Mouse (Mus musculus): ENCODE measurements around the gene Kdm3a.

The Kdm3a gene

GRCm38 (mm10) chr6:71632829-71633662 is at the start of gene Kdm3a:
TSS of gene Kdm3a (minus strand) at chr6:71632990.
- DNase-seq (ENCODE audit: low spot score in 2 of 2), result peak; percentile 98

GRCm38 (mm10) chr6:71678891-71679290 is 46.1 kb upstream of the Kdm3a start:
- no peak for DNase-seq (ENCODE audit: low spot score in 2 of 2)

GRCm38 (mm10) chr6:71673166-71673565 is 40.4 kb upstream of the Kdm3a start:
- no peak for DNase-seq (ENCODE audit: low spot score in 2 of 2)

- no peak for DNase-seq (ENCODE audit: low spot score in 2 of 2)
Measured at GRCm38 (mm10) chr6:71664511-71664910, 31.7 kb upstream of the Kdm3a start.

GRCm38 (mm10) chr6:71658290-71658689 is 25.5 kb upstream of the Kdm3a start:
- DNase-seq (ENCODE audit: low spot score in 2 of 2), result no peak

- no peak for DNase-seq (ENCODE audit: low spot score in 2 of 2)
Measured at GRCm38 (mm10) chr6:71655835-71656234, 23.0 kb upstream of the Kdm3a start.

DNA sequence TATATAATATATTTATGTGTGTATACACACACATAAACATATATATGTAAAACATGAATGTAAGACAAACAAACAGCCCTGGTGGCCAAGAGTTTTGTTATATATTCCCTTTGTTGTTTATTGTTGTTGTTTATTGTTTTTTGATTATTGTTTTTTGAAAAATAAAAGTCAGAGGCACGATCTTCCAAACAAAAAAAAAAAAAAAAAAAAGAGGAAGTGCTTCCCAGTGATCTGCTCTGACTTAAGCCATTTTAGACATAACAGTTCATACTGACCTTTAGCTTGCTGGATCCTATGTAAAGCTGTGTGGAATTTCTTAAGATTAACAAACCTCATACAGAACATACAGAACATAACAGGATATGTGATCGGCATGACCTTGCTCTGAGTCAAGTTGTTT is 19.1 kb upstream of the Kdm3a start:
- no peak for DNase-seq (ENCODE audit: low spot score in 2 of 2)

- no peak for DNase-seq (ENCODE audit: low spot score in 2 of 2)
Measured at GRCm38 (mm10) chr6:71632486-71632828, 333 bp downstream of the Kdm3a start.

DNA sequence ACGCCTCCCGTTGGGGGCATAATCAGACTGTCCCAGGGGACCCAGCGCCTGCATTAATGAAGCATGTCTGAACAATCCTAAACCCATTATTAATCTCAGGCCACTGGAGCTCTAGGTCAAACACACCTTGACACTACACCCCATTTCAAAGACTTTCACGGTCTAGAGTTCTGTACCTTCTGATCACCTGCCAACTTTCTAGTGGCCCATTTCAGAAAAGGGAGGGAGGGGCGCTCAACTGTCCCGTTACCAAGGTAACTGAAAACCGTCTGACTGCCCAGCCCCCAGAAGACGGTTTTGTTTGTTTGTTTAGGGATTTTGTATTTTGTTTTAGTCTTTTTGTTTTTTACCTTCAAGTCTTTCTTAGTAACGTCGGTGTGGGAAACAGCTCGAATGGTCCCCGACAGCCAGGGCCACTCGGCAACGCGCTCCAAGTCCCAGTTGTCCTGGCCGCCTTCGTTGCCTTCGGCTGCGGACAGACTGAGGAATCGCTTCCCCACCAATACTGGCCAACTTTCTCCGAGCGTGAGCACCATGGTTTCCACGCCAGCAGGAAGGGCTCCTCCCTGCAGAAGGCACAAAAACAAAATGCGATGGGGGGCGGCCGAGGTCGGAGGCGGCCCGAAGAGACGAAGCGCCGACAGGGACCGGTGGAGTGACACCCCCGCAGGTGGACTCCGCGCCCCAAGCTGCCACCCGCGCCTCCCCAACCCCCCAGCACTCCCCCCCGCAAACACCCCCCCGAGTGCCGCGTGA is 906 bp downstream of the Kdm3a start:
- peak; percentile 44 to 65 for DNase-seq (ENCODE audit: low spot score in 2 of 2)

DNA sequence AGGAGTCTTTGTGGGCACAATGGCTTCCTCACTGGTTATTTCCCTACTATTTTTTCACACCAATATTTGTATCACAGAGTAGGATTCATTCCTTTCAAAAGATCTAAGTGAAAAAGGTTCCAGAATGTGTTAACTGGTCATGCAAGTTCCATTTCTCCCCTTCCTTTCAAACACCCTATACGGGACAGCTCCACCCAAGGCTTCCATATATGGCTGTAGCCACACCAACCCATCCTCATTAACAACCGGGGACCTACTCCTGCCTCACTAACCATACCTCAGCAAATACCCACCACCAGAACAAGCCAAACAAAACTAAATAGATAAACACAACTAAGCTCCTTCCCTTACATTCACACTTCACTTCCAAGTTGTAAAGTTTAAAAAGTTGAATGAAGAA is 1.6 kb downstream of the Kdm3a start:
- DNase-seq (ENCODE audit: low spot score in 2 of 2), result no peak

DNA sequence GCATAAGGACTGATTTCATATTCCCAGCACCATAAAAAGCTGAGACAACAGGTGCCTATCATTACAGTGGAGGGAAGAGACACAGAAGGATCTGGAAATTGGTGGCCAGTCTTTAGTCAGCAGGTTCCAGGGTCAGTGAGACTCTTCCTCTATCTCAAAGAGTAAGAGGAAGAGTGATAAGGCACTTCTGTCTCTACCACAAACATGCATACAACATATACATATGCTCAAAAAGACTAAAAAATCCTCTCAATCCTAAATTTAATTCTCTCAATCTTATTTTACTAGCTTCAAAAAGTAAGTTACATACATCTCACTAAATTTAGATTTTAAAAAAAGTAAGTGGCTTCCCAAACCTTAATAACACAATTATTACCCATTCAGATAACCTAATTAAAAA is 5.5 kb downstream of the Kdm3a start:
- DNase-seq (ENCODE audit: low spot score in 2 of 2), result no peak

- no peak for DNase-seq (ENCODE audit: low spot score in 2 of 2)
Measured at GRCm38 (mm10) chr6:71625984-71626383, 6.8 kb downstream of the Kdm3a start.

GRCm38 (mm10) chr6:71624723-71625122 is 8.1 kb downstream of the Kdm3a start:
- no peak for DNase-seq (ENCODE audit: low spot score in 2 of 2)

GRCm38 (mm10) chr6:71621981-71622380 is 10.8 kb downstream of the Kdm3a start:
- no peak for DNase-seq (ENCODE audit: low spot score in 2 of 2)

DNA sequence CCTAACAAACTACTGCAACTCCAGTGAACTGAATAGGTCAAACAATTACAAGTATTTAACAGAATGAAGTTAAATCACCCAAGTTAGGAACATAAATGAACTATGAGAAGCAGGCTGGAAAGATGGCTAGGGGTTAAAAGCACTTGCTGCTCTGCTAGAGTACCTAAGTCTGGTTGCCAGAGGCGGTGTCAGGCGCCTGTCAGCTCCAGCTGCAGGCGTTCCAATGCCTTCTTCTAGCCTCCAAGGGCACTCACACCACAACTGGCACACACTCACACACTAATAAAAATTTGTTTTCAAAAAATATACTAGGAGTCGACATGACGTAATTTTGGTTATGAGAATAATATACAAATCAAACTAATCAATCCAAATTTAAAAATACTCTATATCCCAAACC is 11.2 kb downstream of the Kdm3a start:
- no peak for DNase-seq (ENCODE audit: low spot score in 2 of 2)

DNA sequence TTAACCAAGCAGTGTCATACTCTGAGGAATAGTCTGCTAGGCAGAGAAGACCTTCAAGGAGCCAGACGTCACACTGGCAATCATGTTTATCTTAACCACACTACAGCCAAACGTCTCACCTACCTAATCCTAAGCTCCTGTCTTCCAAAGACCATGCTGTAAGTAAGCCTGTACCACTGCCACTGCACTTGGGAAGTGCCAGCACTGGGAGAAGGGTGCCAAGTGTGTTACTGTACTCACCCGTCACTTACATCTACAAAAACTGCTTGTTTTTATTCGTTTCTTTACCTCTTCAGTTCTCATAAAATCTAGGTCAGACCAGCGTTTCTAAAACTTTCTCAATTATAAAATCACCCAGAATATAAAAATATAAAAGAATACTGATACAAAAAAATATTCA is 15.8 kb downstream of the Kdm3a start:
- no peak for DNase-seq (ENCODE audit: low spot score in 2 of 2)

DNA sequence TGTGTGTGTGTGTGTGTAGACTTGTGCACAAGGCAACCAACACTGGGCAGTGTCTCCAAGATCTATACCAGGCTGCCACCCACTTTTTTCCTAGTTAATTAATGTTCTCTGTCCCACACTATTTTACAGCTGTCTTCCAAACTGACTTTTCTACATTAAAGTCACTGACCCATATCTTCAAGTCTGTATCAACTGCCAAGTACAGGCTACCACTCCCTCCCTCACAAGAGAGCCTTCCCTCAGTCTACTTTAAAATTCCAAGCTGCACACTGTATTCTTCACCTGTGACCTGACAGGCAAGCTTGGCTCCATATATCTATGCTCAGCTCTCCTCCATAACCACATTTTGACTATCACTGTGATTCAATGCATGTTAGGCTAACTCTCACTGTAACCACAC is 19.6 kb downstream of the Kdm3a start:
- DNase-seq (ENCODE audit: low spot score in 2 of 2), result no peak

- no peak for DNase-seq (ENCODE audit: low spot score in 2 of 2)
Measured at GRCm38 (mm10) chr6:71609968-71610367, 22.8 kb downstream of the Kdm3a start.

DNA sequence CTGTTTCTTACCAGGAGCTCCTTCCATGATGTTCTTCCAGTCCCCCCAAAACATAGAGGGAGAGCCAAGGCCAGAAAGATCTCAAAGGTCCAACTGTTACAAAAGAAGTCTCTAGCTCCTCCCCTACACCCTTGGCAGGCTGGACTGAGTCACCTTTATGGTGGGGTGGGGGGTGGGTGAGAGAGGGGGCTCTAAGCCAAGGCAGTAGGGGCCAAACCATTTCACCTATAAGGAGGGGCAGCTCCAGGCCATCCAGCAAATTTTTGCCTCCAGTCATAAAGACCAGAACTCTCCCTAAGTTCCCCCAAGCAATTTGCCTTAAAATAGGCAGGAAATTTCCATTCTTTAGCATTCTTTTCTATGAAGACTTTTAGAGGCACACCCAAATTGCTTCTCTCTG is 23.8 kb downstream of the Kdm3a start:
- DNase-seq (ENCODE audit: low spot score in 2 of 2), result no peak

DNA sequence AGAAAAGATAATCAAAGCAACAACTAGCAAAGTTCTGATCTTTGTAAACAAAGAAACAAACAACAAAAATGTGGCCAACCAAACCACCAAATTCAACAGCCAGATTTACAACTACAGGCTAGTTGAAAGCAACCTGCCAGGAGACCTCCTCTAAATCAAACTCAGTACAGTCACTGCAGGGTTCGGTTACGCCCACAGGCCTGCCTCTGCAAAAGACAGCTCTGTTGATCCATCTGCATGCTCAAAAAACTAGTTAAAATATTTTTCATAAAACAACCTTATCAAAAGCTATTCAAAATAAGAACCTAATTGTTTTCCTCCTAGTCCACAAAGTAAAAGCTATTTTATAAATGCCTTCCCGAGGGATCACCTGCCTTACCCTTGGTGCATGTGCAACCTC is 25.0 kb downstream of the Kdm3a start:
- no peak for DNase-seq (ENCODE audit: low spot score in 2 of 2)

DNA sequence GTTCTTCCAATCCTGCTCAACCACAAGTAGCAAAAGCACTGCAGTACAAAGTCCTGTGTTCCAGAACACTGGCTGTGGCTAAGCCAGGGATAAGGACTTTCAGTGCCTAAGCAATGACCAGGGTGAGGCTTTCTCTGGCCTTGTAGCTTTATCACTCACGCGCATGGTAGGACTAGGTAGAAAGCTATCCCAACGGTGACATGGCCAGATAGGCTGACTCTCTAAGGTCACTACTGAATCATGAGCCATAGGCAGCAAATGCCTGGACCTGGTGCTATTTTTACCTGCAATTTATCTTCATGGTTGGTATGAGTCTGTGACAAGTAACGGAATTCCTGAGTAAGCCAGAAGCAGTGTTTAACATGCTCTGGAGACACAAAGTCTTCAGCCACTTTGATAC is 42.6 kb downstream of the Kdm3a start:
- DNase-seq (ENCODE audit: low spot score in 2 of 2), result no peak

DNA sequence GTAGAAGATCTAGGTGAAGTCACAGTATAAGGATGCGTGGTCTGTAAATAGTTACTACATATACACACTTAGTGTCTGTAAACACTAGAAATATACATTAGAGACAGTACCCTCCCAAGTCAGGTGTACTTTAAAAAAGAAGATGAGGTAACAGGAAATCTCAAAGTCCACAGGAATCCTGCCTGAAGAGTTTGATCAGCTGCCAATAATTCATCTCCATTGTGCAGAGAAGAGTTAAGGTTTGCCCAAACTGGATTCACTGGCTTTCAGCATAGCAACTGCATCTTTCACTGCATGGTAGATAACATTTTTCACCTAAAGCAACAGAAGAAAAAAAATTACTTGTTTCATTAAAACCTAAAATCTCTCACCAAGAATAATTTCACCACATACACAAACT is 43.4 kb downstream of the Kdm3a start:
- no peak for DNase-seq (ENCODE audit: low spot score in 2 of 2)

- DNase-seq (ENCODE audit: low spot score in 2 of 2), result no peak
Measured at GRCm38 (mm10) chr6:71583198-71583597, 49.6 kb downstream of the Kdm3a start.
